Mouse (Mus musculus) retina, embryonic 14.5 days (tissue): ENCODE measurements around the gene Pdzk1ip1.
A peak's percentile ranks its signal among the peaks of the same experiment; 100 is the strongest.

ENCODE experiments used
- DNase-seq: peaks from one replicate; pipeline ENCODE4 v3.0.0-alpha.2; 2015; ENCODE audit warnings: low spot score

The Pdzk1ip1 gene

GRCm38 (mm10) chr4:115088611-115089338 is at the start of gene Pdzk1ip1:
Gene Pdzk1ip1, plus strand, starts transcription at chr4:115088708.
- no peak for DNase-seq

- no peak for DNase-seq
Observed at GRCm38 (mm10) chr4:115045621-115046020, 42.9 kb upstream of the Pdzk1ip1 start.

GRCm38 (mm10) chr4:115047750-115048149 is 40.8 kb upstream of the Pdzk1ip1 start:
- peak; percentile 69 for DNase-seq

GRCm38 (mm10) chr4:115048190-115048589 is 40.3 kb upstream of the Pdzk1ip1 start:
- DNase-seq = no peak

- no peak for DNase-seq
Observed at GRCm38 (mm10) chr4:115051245-115051644, 37.3 kb upstream of the Pdzk1ip1 start.

- DNase-seq = peak; percentile 52
Observed at GRCm38 (mm10) chr4:115052343-115053005, 36.0 kb upstream of the Pdzk1ip1 start.

- no peak for DNase-seq
Observed at GRCm38 (mm10) chr4:115055044-115055443, 33.5 kb upstream of the Pdzk1ip1 start.

- no peak for DNase-seq
Observed at GRCm38 (mm10) chr4:115055691-115056090, 32.8 kb upstream of the Pdzk1ip1 start.

- peak; percentile 57 for DNase-seq
Observed at GRCm38 (mm10) chr4:115056371-115056920, 32.1 kb upstream of the Pdzk1ip1 start, which contains the start of gene Tal1. Gene Tal1, plus strand, starts transcription at chr4:115056426.

- DNase-seq = peak; percentile 65
Observed at GRCm38 (mm10) chr4:115056921-115057673, 31.4 kb upstream of the Pdzk1ip1 start.

GRCm38 (mm10) chr4:115057674-115058316 is 30.7 kb upstream of the Pdzk1ip1 start:
- peak; percentile 38 for DNase-seq

GRCm38 (mm10) chr4:115058317-115058761 is 30.2 kb upstream of the Pdzk1ip1 start:
- DNase-seq = peak; percentile 50

- peak; percentile 28 for DNase-seq
Observed at GRCm38 (mm10) chr4:115058871-115059590, 29.5 kb upstream of the Pdzk1ip1 start.

- peak; percentile 19 for DNase-seq
Observed at GRCm38 (mm10) chr4:115059871-115060270, 28.6 kb upstream of the Pdzk1ip1 start.

- DNase-seq = peak; percentile 19
Observed at GRCm38 (mm10) chr4:115060753-115061152, 27.8 kb upstream of the Pdzk1ip1 start.

- DNase-seq = peak; percentile 32
Observed at GRCm38 (mm10) chr4:115062540-115062874, 26.0 kb upstream of the Pdzk1ip1 start.

GRCm38 (mm10) chr4:115062875-115063517 is 25.5 kb upstream of the Pdzk1ip1 start:
- peak; percentile 58 for DNase-seq

- DNase-seq = peak; percentile 12
Observed at GRCm38 (mm10) chr4:115063518-115064239, 24.8 kb upstream of the Pdzk1ip1 start.

GRCm38 (mm10) chr4:115071668-115072067 is 16.8 kb upstream of the Pdzk1ip1 start:
- no peak for DNase-seq

GRCm38 (mm10) chr4:115074789-115075188 is 13.7 kb upstream of the Pdzk1ip1 start:
- no peak for DNase-seq
